Mouse (Mus musculus): Measurements from ENCODE around the gene Faap20. TPM values are rescaled to one million over a fixed set of nuclear protein-coding genes. Genes with fewer than 3 reads are reported as not detected.

Gene Faap20
- polyA plus RNA-seq, 1 experiment from 2014 or later, result 65.8 TPM

DNA sequence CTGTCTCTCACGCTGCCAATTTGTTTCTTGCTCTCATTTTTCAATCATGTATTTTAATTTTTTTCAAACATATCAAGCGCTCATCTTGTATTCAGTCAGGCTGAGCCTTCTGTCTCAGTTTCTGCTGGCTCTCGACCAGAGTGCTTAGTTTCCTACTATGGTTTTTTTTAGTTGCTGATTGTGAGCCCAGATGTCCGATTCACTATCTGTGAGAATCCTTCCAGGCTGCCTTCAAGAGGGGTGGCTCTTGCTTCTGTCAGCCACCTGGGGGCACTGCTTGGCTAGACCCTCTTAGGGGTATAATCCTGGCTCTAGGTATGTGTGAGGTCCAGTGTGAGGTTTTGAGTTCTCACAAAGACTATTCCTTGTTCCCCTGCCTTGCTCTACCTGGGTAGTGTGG is 46.4 kb downstream of the Faap20 start:
- 57% methylated on average over 4 of the region's 4 CpGs for WGBS
- Histone ChIP-seq H3K4me3 (replicated peaks) (no peak overlapping the region), H3K27me3 (replicated peaks) (no peaks in the 10 kb centered on the region), H3K36me3 (no peaks in the 10 kb centered on the region), H3K27ac (no peak overlapping the region), H3K4me1 (no peaks in the 10 kb centered on the region), H3K9ac (no peak overlapping the region), H3K4me2 (no peak overlapping the region), H3K9me3 (no peaks in the 10 kb centered on the region)
- ATAC-seq (ENCODE audit: insufficient read depth, low FRiP score, low read depth), result no peak

DNA sequence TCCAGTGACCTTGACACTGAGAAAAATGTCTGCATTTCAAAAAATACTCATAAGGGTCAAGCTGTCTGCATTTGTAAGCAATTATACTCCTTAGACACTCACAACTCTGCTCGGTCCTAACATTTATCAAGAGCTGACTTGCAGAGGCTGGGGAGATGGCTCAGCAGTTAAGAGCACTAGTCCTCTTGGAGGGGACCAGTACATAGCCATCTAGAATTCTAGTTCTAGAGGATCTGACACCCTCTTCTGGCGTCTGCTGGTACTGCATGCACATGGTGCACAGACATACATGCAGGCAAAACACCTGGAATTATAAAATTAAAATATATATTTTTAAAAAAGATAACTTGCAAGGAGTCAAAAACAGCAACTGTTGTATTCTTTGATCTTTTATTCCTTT is 47.5 kb downstream of the Faap20 start:
- H3K36me3 ChIP-seq, result no peaks in the 10 kb centered on the region
- no peaks in the 10 kb centered on the region for H3K9me3 ChIP-seq
- H3K9ac ChIP-seq, result no peak overlapping the region
- H3K27me3 ChIP-seq (replicated peaks), result no peaks in the 10 kb centered on the region
- WGBS, result 49% methylated on average over 2 of the region's 2 CpGs
- H3K27ac ChIP-seq, result no peak overlapping the region
- ATAC-seq (ENCODE audit: insufficient read depth, low FRiP score, low read depth), result no peak
- no peaks in the 10 kb centered on the region for H3K4me1 ChIP-seq
- H3K4me3 ChIP-seq (replicated peaks), result no peak overlapping the region
- H3K4me2 ChIP-seq, result no peak overlapping the region

GRCm38 (mm10) chr4:155298826-155299225 is 49.2 kb downstream of the Faap20 start:
- no peaks in the 10 kb centered on the region for H3K36me3 ChIP-seq
- no peak overlapping the region for H3K4me2 ChIP-seq
- H3K9ac ChIP-seq, result no peak overlapping the region
- no peaks in the 10 kb centered on the region for H3K4me1 ChIP-seq
- no peak overlapping the region for H3K4me3 ChIP-seq (replicated peaks)
- no peaks in the 10 kb centered on the region for H3K27me3 ChIP-seq (replicated peaks)
- WGBS, result 81% methylated on average over 4 of the region's 4 CpGs
- no peaks in the 10 kb centered on the region for H3K9me3 ChIP-seq
- no peak for ATAC-seq (ENCODE audit: insufficient read depth, low FRiP score, low read depth)
- no peak overlapping the region for H3K27ac ChIP-seq

DNA sequence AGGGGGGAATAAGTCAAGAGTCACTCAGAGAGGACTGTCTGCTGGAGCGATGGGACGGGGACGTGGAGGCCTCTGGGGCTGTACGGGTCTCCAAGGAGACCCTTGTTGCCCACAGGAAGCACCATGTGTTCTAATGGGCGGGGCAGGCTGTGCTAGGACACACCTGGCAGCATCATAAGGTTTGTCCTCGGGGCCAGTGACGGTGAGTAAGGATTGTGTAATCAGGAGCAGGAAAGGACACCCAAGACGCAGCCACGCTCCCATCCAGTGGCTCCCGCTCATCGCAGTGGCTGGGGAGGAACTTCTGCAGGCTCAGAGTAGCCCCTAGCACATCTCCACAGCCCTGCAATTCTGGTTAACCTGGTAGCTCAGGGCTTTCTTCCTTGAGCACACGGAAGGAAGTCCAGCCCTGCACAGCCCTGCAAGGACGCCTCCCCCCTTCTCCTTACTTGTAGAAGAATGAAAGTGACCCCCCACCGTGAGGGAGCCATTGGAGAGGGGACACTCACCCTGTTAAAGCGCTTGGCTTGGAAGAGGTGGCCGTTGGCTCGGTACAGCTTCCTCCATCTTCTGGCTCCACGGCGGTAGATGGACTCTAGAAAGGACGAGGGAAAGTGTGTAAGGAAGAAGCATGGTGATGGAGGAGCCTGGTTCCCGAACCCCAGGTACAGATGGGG is 51.0 kb downstream of the Faap20 start:
- ATAC-seq (ENCODE audit: insufficient read depth, low FRiP score, low read depth), result no peak
- Histone ChIP-seq H3K9me3 (no peaks in the 10 kb centered on the region), H3K27ac (no peak overlapping the region), H3K27me3 (replicated peaks) (no peaks in the 10 kb centered on the region), H3K4me1 (no peaks in the 10 kb centered on the region), H3K36me3 (no peaks in the 10 kb centered on the region), H3K9ac (no peak overlapping the region), H3K4me2 (no peak overlapping the region), H3K4me3 (replicated peaks) (no peak overlapping the region)
- WGBS, result 73% methylated on average over 21 of the region's 21 CpGs

DNA sequence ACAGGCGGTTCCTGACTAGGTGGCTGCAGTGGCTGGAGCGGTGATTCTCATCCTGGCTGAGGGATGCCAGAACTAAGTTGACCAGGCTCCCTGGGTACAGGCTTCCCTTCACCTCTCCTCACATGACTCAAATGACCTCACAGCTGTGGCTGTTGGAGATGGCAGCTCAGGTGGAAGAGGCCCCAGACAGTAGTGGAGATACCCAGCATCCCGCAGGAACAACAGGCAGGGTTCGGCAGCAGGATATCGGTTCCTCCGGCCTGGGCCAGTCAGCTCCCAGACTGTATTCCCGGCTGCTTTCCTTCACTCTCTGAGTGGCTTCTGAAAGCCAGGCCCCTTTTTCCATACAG is 51.5 kb downstream of the Faap20 start:
- H3K9ac ChIP-seq, result no peak overlapping the region
- no peaks in the 10 kb centered on the region for H3K4me1 ChIP-seq
- H3K4me2 ChIP-seq, result no peak overlapping the region
- ATAC-seq (ENCODE audit: insufficient read depth, low FRiP score, low read depth), result no peak
- H3K9me3 ChIP-seq, result no peaks in the 10 kb centered on the region
- no peak overlapping the region for H3K4me3 ChIP-seq (replicated peaks)
- no peaks in the 10 kb centered on the region for H3K27me3 ChIP-seq (replicated peaks)
- H3K27ac ChIP-seq, result no peak overlapping the region
- H3K36me3 ChIP-seq, result no peaks in the 10 kb centered on the region
- WGBS, result 79% methylated on average over 7 of the region's 7 CpGs

DNA sequence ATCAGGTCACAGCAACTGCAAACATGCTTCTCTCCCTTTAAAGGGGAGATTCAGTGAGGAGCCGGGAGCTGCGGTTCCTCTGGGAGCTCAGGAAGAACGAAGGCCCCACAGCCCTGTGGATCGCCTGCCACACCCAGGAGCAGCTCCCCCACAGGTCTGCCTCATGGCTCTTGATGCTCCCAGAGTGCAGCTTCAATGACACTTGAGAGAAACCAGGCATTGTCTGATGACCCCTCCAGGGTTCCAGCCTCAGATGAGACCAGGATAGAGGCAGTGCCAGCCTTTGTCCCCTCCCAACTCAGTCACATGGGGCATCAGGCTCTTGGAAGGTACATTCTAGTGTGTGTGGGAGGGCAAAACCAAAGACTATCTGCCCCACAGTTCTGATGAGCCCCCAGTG is 52.4 kb downstream of the Faap20 start:
- Histone ChIP-seq H3K36me3 (no peaks in the 10 kb centered on the region), H3K4me3 (replicated peaks) (no peak overlapping the region), H3K27ac (no peak overlapping the region), H3K9me3 (no peaks in the 10 kb centered on the region), H3K27me3 (replicated peaks) (no peaks in the 10 kb centered on the region), H3K9ac (no peak overlapping the region), H3K4me1 (no peaks in the 10 kb centered on the region), H3K4me2 (no peak overlapping the region)
- 34% methylated on average over 4 of the region's 4 CpGs for WGBS
- ATAC-seq (ENCODE audit: insufficient read depth, low FRiP score, low read depth), result no peak

DNA sequence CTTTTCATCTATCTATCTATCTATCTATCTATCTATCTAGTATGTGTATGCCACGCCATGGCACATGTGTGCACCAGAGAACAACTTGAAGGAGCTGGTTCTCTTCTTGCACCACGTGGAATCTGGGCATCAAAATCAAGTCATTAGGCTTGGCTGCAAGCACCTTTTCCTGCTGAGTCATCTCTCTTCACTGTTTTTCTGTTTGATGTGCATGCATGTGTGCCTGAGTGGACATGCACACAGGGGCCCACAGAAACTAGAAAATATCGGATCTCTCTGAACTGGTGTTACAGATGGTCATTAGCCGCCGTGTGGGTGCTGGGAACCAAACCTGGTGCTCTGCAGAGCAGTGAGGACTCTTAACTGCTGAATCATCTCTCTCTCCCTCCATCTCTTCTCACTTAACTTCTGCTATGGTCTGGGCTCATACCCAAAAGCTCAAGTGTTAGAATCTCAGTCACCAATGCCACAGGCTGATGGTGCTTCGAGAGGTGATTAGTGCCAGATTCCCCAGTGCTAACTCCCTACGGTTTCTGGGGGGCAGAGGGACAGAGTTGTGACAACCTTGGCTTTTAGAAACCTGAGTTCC is 55.0 kb downstream of the Faap20 start:
- H3K36me3 ChIP-seq, result no peaks in the 10 kb centered on the region
- no peaks in the 10 kb centered on the region for H3K9me3 ChIP-seq
- no peak overlapping the region for H3K4me3 ChIP-seq (replicated peaks)
- peaks cover 8% of the 10 kb centered on the region for H3K4me1 ChIP-seq
- WGBS, result 82% methylated on average over 7 of the region's 7 CpGs
- no peak overlapping the region for H3K27ac ChIP-seq
- H3K4me2 ChIP-seq, result no peak overlapping the region
- no peak overlapping the region for H3K9ac ChIP-seq
- ATAC-seq (ENCODE audit: insufficient read depth, low FRiP score, low read depth), result no peak
- no peaks in the 10 kb centered on the region for H3K27me3 ChIP-seq (replicated peaks)

- no peak overlapping the region for H3K27ac ChIP-seq
- peaks cover 8% of the 10 kb centered on the region for H3K4me1 ChIP-seq
- H3K4me2 ChIP-seq, result no peak overlapping the region
- H3K36me3 ChIP-seq, result no peaks in the 10 kb centered on the region
- ATAC-seq (ENCODE audit: insufficient read depth, low FRiP score, low read depth), result no peak
- WGBS, result 69% methylated on average over 8 of the region's 8 CpGs
- H3K9ac ChIP-seq, result no peak overlapping the region
- H3K9me3 ChIP-seq, result no peaks in the 10 kb centered on the region
- H3K4me3 ChIP-seq (replicated peaks), result no peak overlapping the region
- H3K27me3 ChIP-seq (replicated peaks), result no peaks in the 10 kb centered on the region
Observed at GRCm38 (mm10) chr4:155305531-155306031, 56.0 kb downstream of the Faap20 start.

Other genes with a start within 250 kb of the Faap20 start
- 24.1 and 24.7 TPM in 2 replicates for gene Plch2, start 193.0 kb upstream of the Faap20 start, polyA plus RNA-seq (2015; fragmentation: Nextera tagmentation; extraction: Ambion mirVana)
- gene Pex10, start 182.8 kb upstream of the Faap20 start, polyA plus RNA-seq (2015; fragmentation: Nextera tagmentation; extraction: Ambion mirVana), result 18.4 and 19.1 TPM in 2 replicates
- 175 and 179 TPM in 2 replicates for gene Rer1, start 163.4 kb upstream of the Faap20 start, polyA plus RNA-seq (2015; fragmentation: Nextera tagmentation; extraction: Ambion mirVana)
- gene Morn1, start 163.2 kb upstream of the Faap20 start, polyA plus RNA-seq (2015; fragmentation: Nextera tagmentation; extraction: Ambion mirVana), result 5.1 and 5.3 TPM in 2 replicates
- 16.2 and 16.6 TPM in 2 replicates for gene Ski, start 27.2 kb upstream of the Faap20 start, polyA plus RNA-seq (2015; fragmentation: Nextera tagmentation; extraction: Ambion mirVana)
- gene Prkcz, start 111.6 kb downstream of the Faap20 start, polyA plus RNA-seq (2015; fragmentation: Nextera tagmentation; extraction: Ambion mirVana), result 17.9 and 18.3 TPM in 2 replicates
- gene Gabrd, start 148.3 kb downstream of the Faap20 start, polyA plus RNA-seq (2015; fragmentation: Nextera tagmentation; extraction: Ambion mirVana), result 0.06 TPM in 1 of 2 replicates, not detected in the other
- gene Cfap74, start 159.4 kb downstream of the Faap20 start, polyA plus RNA-seq (2015; fragmentation: Nextera tagmentation; extraction: Ambion mirVana), result 1.5 and 2.1 TPM in 2 replicates
- gene Tmem52, start 219.3 kb downstream of the Faap20 start, polyA plus RNA-seq (2015; fragmentation: Nextera tagmentation; extraction: Ambion mirVana), result 0.28 and 0.46 TPM in 2 replicates
- gene Gnb1, start 241.6 kb downstream of the Faap20 start, polyA plus RNA-seq (2015; fragmentation: Nextera tagmentation; extraction: Ambion mirVana), result 446 and 447 TPM in 2 replicates

Data from stomach, embryonic 15.5 days (tissue).